Mouse (Mus musculus): ENCODE data around the gene Paf1.

GRCm38 (mm10) chr7:28410841-28411475, 18.2 kb downstream of the Paf1 start:
- TF ChIP-seq CTCF (IDR thresholded peaks at IDR 0.05; ENCODE audit: low read depth): no peak
- TF ChIP-seq EP300 (IDR thresholded peaks at IDR 0.05; ENCODE audit: low read depth): no peak

Data from liver, embryonic 14.5 days (tissue).